Mouse (Mus musculus) bone marrow, adult 2 months (tissue): ENCODE data around the gene Smarca4. TPM values are rescaled to one million over a fixed set of nuclear protein-coding genes. Genes with fewer than 3 reads are reported as not detected.

Source experiments
- H3K27ac ChIP-seq: fragments of 200-500 bp; 2 replicates; pipeline ENCODE4 v1.5.1; 2012; ENCODE audit warnings: low read depth, mild to moderate bottlenecking, control low read depth, inconsistent platforms, low read length; ENCODE audit not compliant: control insufficient read depth, poor library complexity, insufficient read depth
- H3K4me1 ChIP-seq: fragments of 200-500 bp; 2 replicates; pipeline ENCODE4 v1.6.1; 2011; ENCODE audit warnings: low read length; ENCODE audit not compliant: control insufficient read depth, insufficient read depth
- H3K4me3 ChIP-seq: fragments of 200-500 bp; replicated peaks from 2 replicates; pipeline ENCODE3; 2011; ENCODE audit warnings: mild to moderate bottlenecking, low read depth, low read length, control low read depth; ENCODE audit not compliant: control insufficient read depth
- CTCF ChIP-seq: fragments of 200-500 bp; IDR thresholded peaks from 2 replicates; pipeline ENCODE4 v1.5.1; 2011; ENCODE audit warnings: low read length, control low read depth; ENCODE audit not compliant: control insufficient read depth, insufficient read depth
- POLR2A ChIP-seq: fragments of 200-500 bp; IDR thresholded peaks from 2 replicates; pipeline ENCODE4 v1.6.1; 2011; ENCODE audit warnings: low read depth, mild to moderate bottlenecking, control low read depth, low read length, borderline replicate concordance; ENCODE audit not compliant: control insufficient read depth
- WGBS: fragments of 180-500 bp; shearing (Covaris S2); methylation state at CpG from one replicate; pipeline ENCODE4 v1.1.7; 2018; 5-methylcytosine and 5-hydroxymethylcytosine counted together
- polyA plus RNA-seq: library from polyadenylated mRNA; stranded (reverse); fragments of >200 nt; gene quantifications from 2 replicates; pipeline ENCODE4 v1.2.4, GENCODE M21; 2011; ENCODE audit warnings: low replicate concordance; ENCODE audit not compliant: missing spikeins, insufficient read depth, insufficient read length

The Smarca4 gene
- 45.4 and 66.3 TPM in 2 replicates for polyA plus RNA-seq

GRCm38 (mm10) chr9:21615617-21616231 lies at the start of gene Smarca4:
Smarca4 (plus strand) TSS chr9:21616169.
- Histone ChIP-seq H3K27ac (peak within 1 kb of the TSS; percentile 97), H3K4me3 (peak within 1 kb of the TSS; percentile 89), H3K4me1 (peaks cover 4% of the 10 kb centered on the region; the same call in 1 of the 2 replicates)
- WGBS = 1% methylated on average over 45 of the region's 45 CpGs
- TF ChIP-seq CTCF (no peak), POLR2A (peak; percentile 75; the same call in 1 of the 2 replicates)

DNA sequence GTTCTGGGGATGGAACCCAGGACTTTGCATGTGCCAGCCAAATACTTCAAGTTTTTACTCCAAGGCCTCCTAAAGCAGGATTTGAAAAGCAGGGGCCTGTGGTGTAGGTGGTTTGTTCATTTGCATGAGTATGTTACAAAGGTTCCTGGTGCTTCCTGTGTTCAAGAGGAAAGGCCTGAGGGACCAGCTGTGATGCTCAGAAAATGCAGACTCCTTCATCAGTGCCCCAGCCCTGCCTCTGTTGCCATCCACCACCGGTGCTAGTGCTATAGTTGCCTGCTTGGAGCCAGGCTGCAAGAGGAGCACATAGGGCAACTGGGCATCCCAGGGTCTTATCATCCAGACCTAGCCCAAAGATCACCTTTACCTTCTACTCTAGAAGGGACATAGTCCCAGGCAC lies 49.4 kb upstream of the Smarca4 start:
- Histone ChIP-seq H3K4me1 (no peaks in the 10 kb centered on the region; the same call in 1 of the 2 replicates), H3K4me3 (no peak overlapping the region), H3K27ac (no peak overlapping the region)
- 79% methylated on average over 1 of the region's 1 CpGs for WGBS
- no peak for TF ChIP-seq POLR2A
- TF ChIP-seq CTCF = no peak

DNA sequence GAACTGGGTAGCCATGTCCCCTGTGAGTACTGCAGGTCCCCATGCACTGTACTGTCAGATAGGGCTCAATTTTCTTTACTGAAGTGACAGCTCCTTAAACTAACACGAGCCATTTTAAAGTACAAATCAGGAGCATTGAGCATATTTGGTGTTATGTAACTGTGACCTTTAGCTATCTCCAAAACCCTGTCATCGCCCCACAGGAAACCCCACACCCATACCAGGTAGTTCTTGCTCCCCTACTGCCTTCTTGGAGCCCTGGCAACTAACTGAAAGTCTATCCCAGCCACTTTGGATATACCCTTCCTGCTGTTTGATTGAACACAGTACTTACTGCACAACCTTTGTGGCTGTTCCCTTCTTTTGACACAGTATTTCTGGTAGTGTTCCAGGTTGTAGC lies 48.9 kb upstream of the Smarca4 start:
- H3K27ac ChIP-seq = no peak overlapping the region
- TF ChIP-seq POLR2A = no peak
- TF ChIP-seq CTCF = no peak
- no peaks in the 10 kb centered on the region; the same call in 1 of the 2 replicates for H3K4me1 ChIP-seq
- 54% methylated on average over 2 of the region's 2 CpGs for WGBS
- no peak overlapping the region for H3K4me3 ChIP-seq

DNA sequence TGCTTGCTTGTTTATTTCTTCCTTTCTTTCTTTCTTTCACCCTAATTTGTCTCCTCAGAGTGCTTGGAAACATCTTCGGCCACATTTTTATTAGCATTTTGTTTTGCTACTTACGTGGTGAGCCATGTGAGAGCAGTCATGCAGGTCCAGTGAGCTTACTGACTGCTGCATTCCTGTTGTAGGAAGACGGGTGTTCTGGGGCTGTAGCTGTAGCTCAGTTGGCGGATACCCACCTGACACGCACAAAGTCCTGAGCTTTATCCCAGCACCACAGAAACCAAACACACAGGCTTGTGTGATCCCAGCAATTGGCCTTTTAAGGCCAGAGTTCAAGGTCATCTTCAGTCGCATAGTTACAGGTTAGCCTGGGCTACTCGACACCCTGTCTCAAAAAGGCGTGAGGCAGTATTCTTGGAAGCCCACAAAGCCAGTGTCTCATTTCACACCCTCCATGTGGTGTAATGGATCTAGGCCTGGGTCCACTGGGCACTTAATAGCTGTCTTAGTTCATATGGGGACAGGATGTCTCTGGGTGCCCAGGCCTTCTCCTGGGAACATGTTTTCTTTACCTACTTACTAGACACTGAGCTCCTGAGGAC lies 47.2 kb upstream of the Smarca4 start:
- Histone ChIP-seq H3K4me1 (no peaks in the 10 kb centered on the region; the same call in 1 of the 2 replicates), H3K4me3 (no peak overlapping the region), H3K27ac (no peak overlapping the region)
- TF ChIP-seq POLR2A = no peak
- TF ChIP-seq CTCF = no peak
- 94% methylated on average over 8 of the region's 8 CpGs for WGBS

DNA sequence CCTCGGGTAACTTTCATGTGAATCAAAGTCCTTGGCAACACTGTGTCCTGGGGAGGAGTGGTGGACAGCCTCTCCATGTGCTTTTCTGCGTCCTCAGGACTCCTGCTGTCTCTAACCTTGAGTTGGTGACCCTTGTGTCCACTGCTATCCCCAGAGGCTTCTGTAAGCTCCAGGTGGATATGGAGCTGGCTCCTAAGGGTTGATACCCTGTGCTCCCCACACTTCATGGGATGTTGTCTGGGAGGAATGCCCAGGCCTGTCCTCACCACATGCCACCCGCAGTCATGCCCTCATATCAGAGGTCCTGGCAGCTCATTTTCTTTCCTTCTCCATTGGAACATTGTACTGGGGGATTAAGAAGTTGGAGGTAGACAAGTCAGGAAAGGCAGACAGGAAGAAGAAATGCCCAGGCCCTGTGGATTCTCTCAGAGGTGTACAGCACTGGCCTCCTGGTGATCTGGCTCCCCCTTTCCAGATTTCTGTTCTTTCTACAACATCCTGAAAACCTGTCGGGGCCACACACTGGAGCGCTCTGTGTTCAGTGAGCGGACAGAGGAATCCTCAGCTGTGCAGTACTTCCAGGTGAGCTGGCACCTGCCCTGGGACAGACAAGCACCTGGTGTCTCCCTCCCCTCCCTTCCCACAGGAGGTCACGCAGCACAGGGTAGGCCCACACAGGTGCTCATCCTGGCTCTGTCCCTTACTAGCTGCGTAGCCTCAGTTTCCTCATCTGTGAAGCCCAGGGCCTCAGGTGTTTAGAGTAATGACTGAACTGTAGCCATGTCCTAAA lies 41.8 kb upstream of the Smarca4 start:
- H3K4me1 ChIP-seq = peaks cover 1% of the 10 kb centered on the region; the same call in 1 of the 2 replicates
- H3K4me3 ChIP-seq = no peak overlapping the region
- WGBS = 96% methylated on average over 8 of the region's 8 CpGs
- TF ChIP-seq CTCF (no peak), POLR2A (no peak)
- no peak overlapping the region for H3K27ac ChIP-seq

GRCm38 (mm10) chr9:21575253-21575652 lies 40.7 kb upstream of the Smarca4 start:
- Histone ChIP-seq H3K27ac (no peak overlapping the region), H3K4me1 (peaks cover 1% of the 10 kb centered on the region; the same call in 1 of the 2 replicates), H3K4me3 (no peak overlapping the region)
- WGBS = 94% methylated on average over 10 of the region's 10 CpGs
- TF ChIP-seq CTCF (no peak), POLR2A (no peak)

DNA sequence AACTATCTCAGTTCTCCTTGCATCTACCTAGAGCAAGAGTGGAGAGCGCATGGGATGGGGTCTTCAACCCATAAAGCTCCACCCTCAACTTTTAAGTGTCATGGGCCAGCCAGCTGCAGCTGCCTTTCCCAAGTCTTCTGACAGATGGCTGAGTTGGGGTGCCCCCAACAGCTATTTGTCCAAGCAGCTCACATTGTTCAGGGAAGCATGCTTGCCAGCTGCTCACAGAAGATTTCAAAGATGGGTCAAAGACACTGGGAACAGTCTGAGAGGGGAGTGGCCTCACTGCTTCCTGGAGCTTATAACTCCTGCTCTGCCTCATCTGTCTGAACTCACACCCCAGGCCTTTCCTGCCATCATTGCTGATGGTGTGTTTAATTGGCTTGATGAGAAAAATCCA lies 39.7 kb upstream of the Smarca4 start:
- no peak overlapping the region for H3K27ac ChIP-seq
- peaks cover 1% of the 10 kb centered on the region; the same call in 1 of the 2 replicates for H3K4me1 ChIP-seq
- TF ChIP-seq CTCF (no peak), POLR2A (no peak)
- WGBS = 96% methylated on average over 1 of the region's 1 CpGs
- H3K4me3 ChIP-seq = no peak overlapping the region

DNA sequence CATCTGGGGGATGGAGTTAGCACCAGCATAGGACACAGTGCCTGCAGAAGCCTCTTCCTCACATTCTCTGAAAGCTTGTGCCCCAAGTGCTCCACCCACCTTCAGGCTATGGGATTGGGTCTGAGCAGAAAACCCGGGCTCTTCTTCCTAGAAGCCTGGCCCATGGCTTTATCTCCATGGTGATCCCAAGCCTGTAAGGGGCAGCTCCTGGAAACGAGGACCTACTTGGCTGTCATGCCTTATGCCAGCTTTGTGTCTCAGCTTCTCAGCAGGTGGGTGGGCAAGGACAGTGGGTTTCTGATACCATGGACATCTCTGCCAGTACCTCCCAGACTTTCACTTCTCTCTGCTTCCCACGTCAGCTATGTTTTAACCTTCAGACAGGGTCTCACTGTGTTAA lies 37.7 kb upstream of the Smarca4 start:
- 81% methylated on average over 3 of the region's 3 CpGs for WGBS
- Histone ChIP-seq H3K27ac (no peak overlapping the region), H3K4me3 (no peak overlapping the region), H3K4me1 (peaks cover 1% of the 10 kb centered on the region; the same call in 1 of the 2 replicates)
- TF ChIP-seq POLR2A = no peak
- TF ChIP-seq CTCF = no peak
